Mouse (Mus musculus) testis, adult 2 months (tissue): ENCODE measurements around the gene Mrps33. TPM values are rescaled to one million over a fixed set of nuclear protein-coding genes. Genes with fewer than 3 reads are reported as not detected.

Experiments used
- H3K27ac ChIP-seq: fragments of 200-500 bp; 2 replicates; pipeline ENCODE4 v1.5.1; 2012; ENCODE audit warnings: low read depth, low read length; ENCODE audit not compliant: control insufficient read depth, insufficient read depth
- H3K27me3 ChIP-seq: fragments of 200-500 bp; 2 replicates; pipeline ENCODE4 v1.6.1; 2012; ENCODE audit warnings: mild to moderate bottlenecking, low read length, moderate library complexity; ENCODE audit not compliant: control insufficient read depth, insufficient read depth
- H3K36me3 ChIP-seq: fragments of 200-500 bp; 2 replicates; pipeline ENCODE4 v1.6.1; 2012; ENCODE audit warnings: mild to moderate bottlenecking, low read length; ENCODE audit not compliant: control insufficient read depth, insufficient read depth
- H3K4me1 ChIP-seq: fragments of 200-500 bp; 2 replicates; pipeline ENCODE4 v1.6.1; 2012; ENCODE audit warnings: low read length; ENCODE audit not compliant: control insufficient read depth, insufficient read depth
- H3K4me3 ChIP-seq: fragments of 200-500 bp; 2 replicates; pipeline ENCODE4 v1.5.1; 2012; ENCODE audit warnings: low read depth, mild to moderate bottlenecking, low read length, moderate library complexity, mixed read lengths; ENCODE audit not compliant: control insufficient read depth
- CTCF ChIP-seq: fragments of 200-500 bp; IDR thresholded peaks from 2 replicates; pipeline ENCODE4 v1.5.1; 2012; ENCODE audit warnings: low read depth, mild to moderate bottlenecking, inconsistent platforms, low read length, moderate library complexity; ENCODE audit not compliant: control insufficient read depth, insufficient read depth, insufficient replicate concordance
- POLR2A ChIP-seq: fragments of 200-500 bp; IDR thresholded peaks from 2 replicates; pipeline ENCODE4 v1.6.1; 2012; ENCODE audit warnings: low read depth, mild to moderate bottlenecking, inconsistent platforms, low read length, moderate library complexity; ENCODE audit not compliant: control insufficient read depth
- polyA plus RNA-seq: library from polyadenylated mRNA; depleted of rRNA; stranded (reverse); fragments of >200 nt; gene quantifications from 2 replicates; pipeline ENCODE4 v1.2.3, GENCODE M21; 2012

The Mrps33 gene
- polyA plus RNA-seq, 1 experiment = 43.7 TPM

GRCm38 (mm10) chr6:39818922-39819321 is 8.1 kb upstream of the Mrps33 start:
- Histone ChIP-seq H3K4me3 (no peak overlapping the region), H3K27me3 (no peaks in the 10 kb centered on the region), H3K27ac (no peak overlapping the region), H3K4me1 (no peaks in the 10 kb centered on the region), H3K36me3 (no peaks in the 10 kb centered on the region)
- TF ChIP-seq POLR2A (no peak), CTCF (no peak)

GRCm38 (mm10) chr6:39808511-39808910 is 2.3 kb downstream of the Mrps33 start:
- Histone ChIP-seq H3K27ac (no peak overlapping the region), H3K36me3 (no peaks in the 10 kb centered on the region), H3K27me3 (no peaks in the 10 kb centered on the region), H3K4me3 (no peak overlapping the region), H3K4me1 (no peaks in the 10 kb centered on the region)
- TF ChIP-seq CTCF (no peak), POLR2A (no peak)

GRCm38 (mm10) chr6:39807050-39807560 is 3.7 kb downstream of the Mrps33 start:
- H3K27ac ChIP-seq = no peak overlapping the region
- no peak overlapping the region for H3K4me3 ChIP-seq
- no peak for TF ChIP-seq POLR2A
- TF ChIP-seq CTCF = no peak
- no peaks in the 10 kb centered on the region for H3K4me1 ChIP-seq
- H3K36me3 ChIP-seq = no peaks in the 10 kb centered on the region
- no peaks in the 10 kb centered on the region for H3K27me3 ChIP-seq

DNA sequence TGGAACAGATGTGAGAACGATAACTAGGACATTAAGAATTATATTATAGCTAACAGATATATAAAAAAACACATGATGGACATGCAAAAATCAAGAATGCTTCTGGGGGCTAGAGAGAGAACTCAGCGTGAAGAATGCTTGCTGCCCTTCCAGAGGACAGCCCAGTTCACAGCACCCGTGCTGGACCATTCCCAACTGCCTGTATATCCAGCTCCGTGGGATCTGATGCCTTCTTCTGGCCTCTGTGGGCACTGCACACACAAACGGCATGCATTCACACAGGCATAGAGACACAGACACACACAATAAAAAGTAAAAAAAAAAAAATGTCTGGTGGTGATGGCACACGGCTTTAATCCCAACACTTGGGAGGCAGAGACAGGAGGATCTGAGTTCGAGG is 4.5 kb downstream of the Mrps33 start:
- no peak for TF ChIP-seq POLR2A
- TF ChIP-seq CTCF = no peak
- H3K27me3 ChIP-seq = no peaks in the 10 kb centered on the region
- H3K4me1 ChIP-seq = no peaks in the 10 kb centered on the region
- H3K27ac ChIP-seq = no peak overlapping the region
- H3K36me3 ChIP-seq = no peaks in the 10 kb centered on the region
- no peak overlapping the region for H3K4me3 ChIP-seq

- no peak for TF ChIP-seq POLR2A
- TF ChIP-seq CTCF = no peak
- no peaks in the 10 kb centered on the region for H3K36me3 ChIP-seq
- no peak overlapping the region for H3K27ac ChIP-seq
- H3K4me3 ChIP-seq = no peak overlapping the region
- H3K27me3 ChIP-seq = no peaks in the 10 kb centered on the region
- no peaks in the 10 kb centered on the region for H3K4me1 ChIP-seq
Observed at GRCm38 (mm10) chr6:39805916-39806315, 4.9 kb downstream of the Mrps33 start.

DNA sequence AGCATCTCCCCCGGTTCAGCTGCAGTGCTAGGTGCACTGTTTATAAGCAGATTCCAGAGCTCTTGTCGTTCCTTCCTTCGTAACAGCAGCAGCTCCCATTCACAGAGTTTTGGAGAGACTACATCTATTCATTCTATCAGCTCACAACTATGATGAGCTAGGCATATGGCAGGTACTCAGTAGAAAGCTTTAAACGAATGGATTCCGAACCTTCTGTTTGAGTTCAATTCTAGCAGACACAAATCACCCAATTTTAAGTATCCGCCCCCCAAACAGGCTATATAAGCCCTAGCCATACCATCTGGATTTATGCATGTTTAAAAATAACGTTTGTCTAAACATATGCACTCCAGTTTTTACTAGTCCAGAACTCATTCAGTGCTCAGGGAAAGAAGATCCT is 9.8 kb downstream of the Mrps33 start:
- H3K4me3 ChIP-seq = no peak overlapping the region
- TF ChIP-seq CTCF (no peak), POLR2A (no peak)
- H3K27ac ChIP-seq = no peak overlapping the region
- H3K27me3 ChIP-seq = no peaks in the 10 kb centered on the region
- no peaks in the 10 kb centered on the region for H3K36me3 ChIP-seq
- H3K4me1 ChIP-seq = no peaks in the 10 kb centered on the region

GRCm38 (mm10) chr6:39797076-39797475 is 13.7 kb downstream of the Mrps33 start:
- Histone ChIP-seq H3K4me1 (no peaks in the 10 kb centered on the region), H3K4me3 (no peak overlapping the region), H3K27me3 (no peaks in the 10 kb centered on the region), H3K27ac (no peak overlapping the region), H3K36me3 (no peaks in the 10 kb centered on the region)
- TF ChIP-seq CTCF (no peak), POLR2A (no peak)

DNA sequence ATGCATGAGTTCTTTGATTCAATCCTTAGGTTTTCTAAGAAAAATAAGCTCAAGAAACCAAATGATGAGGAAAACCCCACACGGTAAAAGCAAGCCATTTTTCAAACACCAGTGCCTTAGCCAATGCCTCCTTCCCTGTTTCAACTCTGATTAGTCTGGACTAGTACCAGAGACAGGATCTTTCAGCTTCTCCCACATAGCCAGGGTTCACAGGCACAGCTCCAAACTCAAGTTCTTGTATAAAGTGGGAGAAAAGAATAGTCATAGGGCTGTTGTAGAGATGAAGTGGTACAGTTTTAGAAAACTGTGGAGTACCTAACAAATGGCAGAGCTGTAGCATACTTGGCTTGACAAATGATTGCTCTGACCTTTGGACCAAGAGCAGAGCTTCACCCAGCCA is 14.6 kb downstream of the Mrps33 start:
- H3K36me3 ChIP-seq = no peaks in the 10 kb centered on the region
- H3K27me3 ChIP-seq = no peaks in the 10 kb centered on the region
- no peak overlapping the region for H3K27ac ChIP-seq
- TF ChIP-seq POLR2A = no peak
- H3K4me3 ChIP-seq = no peak overlapping the region
- H3K4me1 ChIP-seq = no peaks in the 10 kb centered on the region
